Mouse (Mus musculus): ENCODE measurements around the gene Otub2. TPM values are rescaled to one million over a fixed set of nuclear protein-coding genes. Genes with fewer than 3 reads are reported as not detected.

Gene Otub2
- total RNA-seq, 1 experiment from 2014 or later: 3.7 TPM

DNA sequence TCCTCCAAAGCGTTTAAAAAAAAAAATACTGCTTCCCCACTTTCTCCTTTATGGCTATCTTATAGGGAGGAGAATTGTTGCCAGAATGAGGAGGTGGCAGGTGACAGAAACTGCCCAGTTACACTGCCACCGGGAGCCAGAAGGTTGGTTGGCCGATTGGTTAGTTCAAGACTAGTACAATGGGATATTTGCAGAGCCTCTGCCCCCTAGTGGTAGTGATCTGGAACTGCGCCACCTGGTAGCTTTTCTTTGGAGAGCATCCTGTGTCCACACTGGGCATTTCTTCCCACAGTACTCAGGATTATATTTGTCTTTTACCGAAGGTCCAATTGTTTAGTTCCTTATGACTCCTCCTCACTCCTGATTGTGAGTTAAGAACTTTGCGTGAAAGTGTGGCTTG lies 16.8 kb upstream of the Otub2 start:
- DNase-seq: peak; percentile 76

DNA sequence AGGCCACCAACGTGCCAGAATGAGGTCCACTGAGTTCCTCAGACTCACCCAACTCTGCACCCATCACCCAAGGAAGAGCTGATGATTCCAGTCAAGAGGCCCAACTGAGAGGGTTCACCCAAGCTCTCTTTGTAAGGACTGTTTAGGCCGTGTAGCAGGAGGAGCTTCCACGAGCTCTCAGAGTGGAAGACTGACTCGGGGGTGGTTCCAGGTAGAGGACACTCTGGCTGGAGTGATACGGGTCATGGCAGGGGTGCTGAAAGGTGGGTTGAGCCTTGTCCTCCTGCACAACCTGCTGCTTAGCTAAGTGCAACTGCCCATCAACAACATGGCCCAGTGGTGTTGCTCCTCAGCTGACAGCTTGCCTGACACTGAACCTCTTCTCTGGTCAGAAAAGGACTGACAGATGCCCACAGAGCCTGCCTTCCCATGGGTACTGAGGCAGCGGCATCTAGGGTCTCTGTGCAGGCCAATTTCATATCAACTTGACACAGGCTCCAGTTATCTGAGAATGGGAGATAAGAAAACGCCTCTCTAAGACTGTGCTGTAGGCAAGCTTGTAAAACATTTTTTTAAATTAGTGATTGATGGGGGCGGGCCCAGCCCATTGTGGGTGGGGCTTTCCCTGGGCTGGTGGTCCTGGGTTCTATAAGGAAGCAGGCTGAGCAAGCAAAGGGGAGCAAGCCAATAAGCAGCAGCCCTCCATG lies 14.8 kb upstream of the Otub2 start:
- DNase-seq: no peak

DNA sequence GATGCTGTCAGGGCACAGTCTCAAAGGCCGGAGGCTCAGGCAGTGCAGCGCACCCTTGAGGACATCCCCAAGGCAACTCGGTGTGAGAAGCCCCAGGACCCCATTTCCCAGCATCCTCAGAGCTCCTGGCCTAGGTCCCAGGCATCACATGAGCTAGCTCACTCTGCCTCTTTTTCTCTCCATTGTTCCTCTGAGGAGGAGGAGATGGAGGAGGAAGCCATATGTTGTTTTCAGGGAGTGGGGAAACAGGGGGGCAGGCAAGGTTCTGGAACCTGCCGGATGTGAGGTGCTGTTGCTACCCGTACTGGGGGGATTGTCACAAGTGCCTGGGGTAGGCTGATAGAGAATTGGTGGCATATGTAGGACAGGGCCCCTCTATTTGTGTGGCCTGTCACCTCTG lies 12.4 kb upstream of the Otub2 start:
- DNase-seq: no peak

DNA sequence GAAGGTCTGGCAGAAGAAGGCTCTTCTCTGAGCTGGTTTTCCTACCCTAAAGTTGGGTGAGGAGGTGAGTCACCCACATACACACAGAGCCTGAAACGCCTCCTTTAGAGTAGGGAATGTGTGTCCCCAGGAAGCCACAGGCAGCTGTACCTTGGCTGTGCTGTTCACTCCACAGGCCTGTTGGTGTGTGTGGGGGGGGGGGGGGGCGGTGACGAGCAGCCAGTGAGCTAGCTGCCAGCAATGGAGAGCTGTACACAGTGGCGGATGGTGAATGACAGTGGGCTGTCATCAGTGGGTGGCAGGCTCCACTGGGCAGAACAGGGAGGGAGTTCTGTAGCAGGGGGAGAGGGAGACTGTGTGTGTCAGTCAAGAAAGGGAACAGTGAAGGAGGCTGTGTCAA lies 11.7 kb upstream of the Otub2 start:
- DNase-seq: no peak

DNA sequence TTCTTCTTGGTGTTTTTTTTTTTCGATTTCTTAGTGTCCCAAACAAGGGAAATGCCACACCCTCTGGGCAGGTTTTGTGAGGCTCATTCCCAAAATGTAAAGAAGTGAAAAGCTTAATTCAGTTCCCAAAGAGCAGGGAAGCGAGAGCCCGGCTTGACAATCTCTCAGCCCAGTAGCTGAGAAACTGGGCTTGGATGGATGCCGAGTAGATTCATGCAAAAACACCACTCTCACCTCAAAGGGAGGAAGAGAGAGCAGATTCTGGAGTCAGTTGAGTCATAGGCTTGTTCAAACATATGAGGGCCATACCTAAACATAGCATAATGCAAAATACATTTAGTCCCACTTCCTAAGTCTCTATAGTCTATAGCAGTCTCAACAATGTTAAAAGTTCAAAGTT lies 8.3 kb upstream of the Otub2 start:
- DNase-seq: no peak

DNA sequence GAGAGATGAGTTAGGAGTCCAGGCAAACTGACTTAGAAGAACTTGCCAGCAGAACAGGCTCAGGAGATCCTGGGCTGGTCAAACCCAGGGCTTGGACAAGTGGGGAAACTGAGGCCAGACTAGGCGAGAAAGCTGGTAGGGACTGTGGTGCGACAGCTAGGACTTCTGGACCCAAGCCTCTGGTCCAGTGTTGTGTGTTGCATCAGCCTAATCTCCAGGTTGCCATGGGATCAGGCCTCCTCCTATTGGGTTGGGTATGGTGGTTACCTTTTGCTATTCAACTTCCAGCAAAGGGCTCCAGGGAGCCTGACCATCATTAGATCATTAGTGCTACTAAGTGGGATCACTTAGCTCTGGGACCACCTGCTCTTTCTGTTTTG lies 856 bp downstream of the Otub2 start:
- no peak for DNase-seq

DNA sequence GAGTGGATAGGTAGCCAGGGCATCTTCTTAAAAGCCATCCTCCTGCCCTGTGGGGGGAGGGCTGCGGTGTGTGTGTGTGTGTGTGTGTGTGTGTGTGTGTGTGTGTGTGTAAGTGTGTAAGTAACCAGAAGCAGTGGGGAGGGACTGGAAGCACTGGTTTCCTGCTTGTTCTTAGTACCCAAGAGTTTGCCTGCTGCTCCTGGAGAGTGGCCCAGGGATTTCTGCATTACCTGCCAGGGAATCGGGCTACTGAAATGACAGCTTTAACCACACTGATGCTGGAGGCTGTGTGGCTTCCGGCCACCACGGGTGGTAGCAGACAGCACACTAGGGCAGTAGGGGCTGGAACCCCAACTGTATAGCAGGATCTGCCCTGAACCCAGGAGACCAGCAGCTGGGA lies 1.5 kb downstream of the Otub2 start:
- no peak for DNase-seq

DNA sequence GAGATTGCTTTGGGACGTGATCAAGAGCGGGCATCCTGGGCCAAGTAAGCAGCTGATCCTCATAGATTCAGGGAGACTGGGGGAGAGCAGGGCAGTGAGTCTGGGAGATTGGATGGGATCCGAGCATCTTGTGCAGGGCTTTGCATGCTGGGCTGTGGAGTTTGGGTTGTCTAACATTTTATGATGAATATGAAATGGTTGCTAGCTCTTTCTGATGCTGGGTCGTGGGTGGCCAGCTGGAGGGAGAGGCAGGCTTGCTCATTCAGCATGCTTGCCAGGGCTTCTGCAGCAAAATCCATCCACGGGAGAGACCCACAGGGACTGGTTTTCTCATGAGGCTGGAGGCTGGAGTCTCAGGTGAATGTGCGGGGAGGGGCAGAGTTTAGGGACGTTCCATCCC lies 2.6 kb downstream of the Otub2 start:
- DNase-seq: no peak

DNA sequence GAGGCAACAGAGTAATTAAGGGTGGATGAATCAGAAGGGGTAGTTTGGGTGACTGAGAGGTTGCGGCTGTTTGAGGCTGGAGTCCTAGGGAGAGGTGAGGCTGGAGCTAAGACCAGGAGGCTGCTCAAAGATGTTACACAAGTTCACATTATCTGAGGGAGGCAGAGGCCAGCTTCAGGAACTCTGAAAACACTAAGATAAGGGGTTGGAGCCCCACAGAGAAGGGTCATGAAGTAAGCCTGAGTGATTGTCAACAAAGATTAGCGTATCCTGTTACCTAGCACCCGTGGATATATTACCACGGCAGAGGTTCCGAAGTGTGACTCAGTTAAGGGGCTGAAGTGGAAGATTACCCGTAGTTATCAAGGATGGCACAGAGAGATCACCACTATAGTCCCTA lies 5.0 kb downstream of the Otub2 start:
- no peak for DNase-seq

DNA sequence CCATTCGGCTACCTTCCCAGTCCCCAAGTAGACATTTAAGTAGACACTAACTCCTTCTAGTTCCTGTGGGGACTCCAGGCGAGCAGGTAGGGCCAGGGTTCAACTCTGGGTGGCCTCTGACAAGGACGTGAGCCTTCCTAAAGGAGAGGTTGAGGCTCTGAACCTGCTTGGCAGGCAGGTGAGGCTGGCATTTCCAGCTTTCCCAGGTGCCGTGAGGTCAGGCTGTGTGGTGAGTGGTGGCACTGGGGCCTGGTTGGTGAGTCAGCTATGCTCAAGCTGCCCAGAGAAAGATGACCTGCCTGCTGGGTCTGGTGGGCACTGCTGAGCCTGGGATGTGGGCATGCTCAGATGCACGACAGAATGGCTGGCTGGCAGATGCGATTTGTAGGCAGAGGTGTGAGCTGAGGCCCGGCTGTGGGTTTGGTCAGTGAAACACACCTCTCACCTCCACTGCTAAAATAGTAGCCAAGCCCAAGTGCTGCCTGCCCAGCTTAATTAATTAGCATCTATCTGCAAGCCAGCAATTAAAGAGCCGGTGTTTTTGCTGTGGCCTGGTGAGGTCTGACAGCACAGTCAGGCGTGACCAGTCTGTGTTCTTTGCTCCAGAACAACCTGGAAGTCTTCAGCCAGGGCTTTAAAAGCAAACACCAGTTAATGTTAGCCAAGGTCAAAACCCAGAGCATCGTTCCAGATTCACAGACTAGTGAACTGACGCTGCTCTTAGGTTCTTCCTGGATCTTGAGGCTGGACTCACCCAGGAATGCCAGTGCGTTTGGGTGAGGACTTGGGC lies 7.2 kb downstream of the Otub2 start:
- no peak for DNase-seq

DNA sequence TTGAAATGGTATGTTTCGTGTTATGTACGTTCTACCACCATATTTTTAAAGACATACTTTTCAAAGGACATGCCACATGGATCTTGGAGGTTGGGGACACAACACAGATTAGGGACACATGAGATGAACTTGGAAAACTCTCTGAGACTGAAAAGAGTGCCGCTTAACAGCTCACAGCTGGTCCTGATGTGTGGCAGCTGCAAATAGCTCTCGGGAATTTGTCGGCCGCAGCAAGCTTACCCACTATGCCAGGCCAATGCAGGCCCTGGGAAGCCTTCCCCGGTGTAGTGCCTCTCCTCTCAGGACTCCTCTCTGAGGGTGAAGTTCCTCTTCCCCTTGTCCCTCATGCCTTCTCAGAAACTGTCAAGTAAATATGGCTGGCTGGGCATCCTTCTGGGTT lies 8.3 kb downstream of the Otub2 start:
- DNase-seq: no peak

DNA sequence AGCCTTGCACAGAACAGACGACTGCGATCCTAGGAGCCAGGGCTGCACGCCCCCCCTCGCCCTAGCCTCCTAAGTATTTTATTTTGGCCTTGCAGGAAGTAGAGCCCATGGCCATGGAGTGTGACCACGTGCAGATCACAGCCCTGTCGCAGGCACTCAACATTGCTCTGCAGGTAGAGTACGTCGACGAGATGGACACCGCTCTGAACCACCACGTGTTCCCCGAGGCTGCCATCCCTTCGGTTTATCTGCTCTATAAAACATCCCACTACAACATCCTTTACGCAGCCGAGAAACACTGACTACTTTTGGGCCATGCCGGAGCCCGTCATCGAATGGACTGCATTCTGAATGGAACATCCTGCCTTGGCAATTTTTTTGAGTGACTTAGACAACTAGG lies 15.6 kb downstream of the Otub2 start:
- DNase-seq: no peak

DNA sequence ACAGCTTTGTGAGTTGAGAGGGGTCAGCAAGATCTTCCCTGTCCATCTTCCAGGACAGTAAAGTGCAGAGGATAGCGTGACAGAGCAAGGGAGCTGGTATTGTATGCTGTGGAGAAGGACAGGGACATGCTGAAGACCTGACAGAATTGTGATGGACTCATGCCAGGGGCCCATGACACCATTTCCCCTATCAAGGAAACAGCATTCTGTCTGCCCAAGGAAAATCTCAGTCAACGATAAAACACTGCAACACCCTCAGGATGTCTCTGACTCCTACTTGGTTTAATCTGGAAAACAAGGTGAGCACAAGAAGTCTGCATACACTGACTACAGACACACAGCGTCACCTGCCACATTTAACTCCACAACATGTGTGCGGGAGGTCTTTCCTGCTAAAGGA lies 19.2 kb downstream of the Otub2 start, which contains the start of gene 9330161L09Rik:
TSS of gene 9330161L09Rik (minus strand) at position 101 of the 400 bp plus-strand sequence.
- DNase-seq: peak; percentile 2

DNA sequence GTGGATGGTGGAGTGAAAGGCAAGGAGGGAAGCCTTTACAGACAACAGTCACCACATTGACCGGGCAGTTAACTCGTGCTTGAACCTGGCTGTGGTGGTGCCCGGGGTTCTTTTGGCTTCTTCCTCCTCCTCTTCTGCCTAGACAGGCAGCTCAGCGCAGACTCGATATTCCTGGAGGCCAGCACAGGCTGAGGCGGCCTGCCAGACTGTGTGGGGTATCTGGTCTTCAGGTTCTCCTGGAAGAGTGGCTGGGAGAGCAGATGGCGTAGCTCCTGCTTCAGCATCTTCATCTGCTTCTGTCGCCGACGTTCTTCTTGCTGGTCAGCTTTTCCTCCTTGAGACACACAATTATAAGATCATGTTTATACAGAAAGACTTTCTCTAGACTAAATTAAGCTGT lies 19.7 kb downstream of the Otub2 start:
- DNase-seq: peak; percentile 2

DNA sequence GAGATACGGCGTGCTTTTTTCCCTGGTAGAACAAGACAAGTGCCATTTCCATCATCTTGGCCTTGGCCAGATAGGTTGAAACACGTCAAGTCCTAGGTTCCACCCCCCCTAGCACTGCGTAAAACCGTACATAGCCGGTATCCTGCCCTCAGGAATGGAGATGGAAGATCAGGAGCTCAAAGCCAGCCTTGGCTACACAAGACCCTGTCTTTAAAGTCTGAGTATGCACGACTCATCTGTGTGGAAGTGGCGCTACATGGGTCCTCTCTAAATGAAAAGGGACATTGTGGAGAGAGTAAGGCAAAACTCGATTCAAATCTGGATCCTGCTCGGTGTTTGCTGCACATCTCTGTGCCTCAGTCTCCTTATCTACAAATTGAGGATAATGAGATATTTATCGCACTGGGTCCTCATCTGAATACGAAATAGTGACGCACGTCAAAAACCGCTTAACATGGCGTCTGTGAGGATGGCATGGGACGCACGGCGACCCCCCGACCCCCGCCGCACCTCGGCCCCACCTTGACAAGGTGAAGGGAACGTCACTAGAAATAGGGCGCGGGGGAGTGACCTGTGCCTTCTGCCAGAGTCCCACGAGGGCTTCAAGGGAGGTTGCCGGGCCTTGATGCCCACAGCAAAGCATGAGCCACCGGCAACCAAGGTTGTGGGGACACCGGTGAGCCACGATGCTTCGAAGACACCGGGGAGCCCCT lies 36.7 kb downstream of the Otub2 start:
- peak; percentile 6 for DNase-seq

DNA sequence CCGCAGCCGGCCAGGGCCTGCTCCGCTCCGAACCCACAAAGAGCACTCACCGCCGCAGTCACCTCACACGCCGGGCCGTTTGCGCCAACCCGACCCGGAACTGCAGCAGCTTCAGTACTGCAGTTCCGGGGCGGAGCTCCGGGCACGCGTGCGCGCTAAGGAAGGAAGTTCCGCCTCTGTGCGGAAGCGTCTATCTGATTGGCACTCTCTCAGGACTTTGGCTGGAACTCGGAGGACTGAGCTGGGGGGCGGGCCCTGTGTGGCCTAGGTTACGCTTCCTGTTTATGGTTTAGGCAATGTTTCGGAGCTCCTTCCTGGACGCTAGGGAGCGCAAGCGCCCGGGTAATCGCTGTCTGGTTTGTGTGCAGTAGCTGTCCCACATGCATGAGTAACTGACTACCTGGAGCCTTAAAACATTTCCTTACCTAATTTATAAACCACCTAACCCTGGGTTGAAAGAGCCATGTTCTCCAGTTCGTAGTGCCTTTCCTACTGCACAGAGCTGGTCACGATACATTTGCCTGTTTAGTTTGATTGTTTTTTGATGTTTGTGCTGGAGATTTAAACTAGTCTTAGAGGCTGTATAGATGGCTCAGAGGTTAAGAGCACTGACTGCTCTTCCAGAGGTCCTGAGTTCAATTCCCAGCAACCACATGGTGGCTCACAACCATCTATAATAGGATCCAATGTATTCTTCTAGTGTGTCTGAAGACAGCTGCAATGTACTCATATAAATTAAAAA lies 37.4 kb downstream of the Otub2 start, which contains the start of gene Ddx24:
TSS of gene Ddx24 (minus strand) at position 102 of the 742 bp plus-strand sequence.
- peak; percentile 98 for DNase-seq

DNA sequence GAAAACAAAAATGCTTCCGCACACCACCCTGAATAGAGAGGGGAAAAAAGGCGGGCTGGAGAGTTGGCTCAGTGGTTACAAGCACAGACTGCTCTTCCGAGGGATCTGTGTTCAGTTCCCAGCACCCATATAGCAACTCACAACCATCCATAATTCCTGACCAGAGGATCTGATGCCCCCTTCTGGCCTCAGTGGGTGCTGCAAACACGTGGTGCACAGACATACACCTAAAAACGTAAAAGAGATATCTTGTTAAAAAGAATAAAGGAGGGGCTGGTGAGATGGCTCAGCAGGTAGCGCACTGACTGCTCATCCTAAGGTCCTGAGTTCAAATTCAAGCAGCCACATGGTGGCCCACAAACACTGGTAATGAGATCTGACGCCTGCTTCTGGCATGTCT lies 38.2 kb downstream of the Otub2 start:
- DNase-seq: peak; percentile 3

DNA sequence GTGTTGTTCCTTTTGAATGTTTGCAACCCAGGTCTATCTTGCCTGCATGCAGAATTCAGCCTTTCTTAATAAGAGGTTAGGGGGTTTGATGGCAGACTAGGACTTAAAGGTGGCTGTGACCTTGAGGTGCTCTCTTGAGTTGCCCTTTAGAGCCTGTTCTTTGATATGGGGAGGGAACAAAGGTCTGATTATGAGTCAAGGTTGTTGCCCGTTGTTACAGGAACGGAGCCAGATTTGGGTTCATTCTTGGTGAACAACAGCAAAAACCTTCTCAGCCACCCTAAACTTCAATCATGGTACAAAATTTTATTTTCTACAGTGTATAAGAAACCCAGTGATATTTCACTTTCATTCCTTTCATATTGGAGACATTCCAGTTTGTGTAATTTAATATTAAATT lies 44.9 kb downstream of the Otub2 start:
- DNase-seq: peak; percentile 80

DNA sequence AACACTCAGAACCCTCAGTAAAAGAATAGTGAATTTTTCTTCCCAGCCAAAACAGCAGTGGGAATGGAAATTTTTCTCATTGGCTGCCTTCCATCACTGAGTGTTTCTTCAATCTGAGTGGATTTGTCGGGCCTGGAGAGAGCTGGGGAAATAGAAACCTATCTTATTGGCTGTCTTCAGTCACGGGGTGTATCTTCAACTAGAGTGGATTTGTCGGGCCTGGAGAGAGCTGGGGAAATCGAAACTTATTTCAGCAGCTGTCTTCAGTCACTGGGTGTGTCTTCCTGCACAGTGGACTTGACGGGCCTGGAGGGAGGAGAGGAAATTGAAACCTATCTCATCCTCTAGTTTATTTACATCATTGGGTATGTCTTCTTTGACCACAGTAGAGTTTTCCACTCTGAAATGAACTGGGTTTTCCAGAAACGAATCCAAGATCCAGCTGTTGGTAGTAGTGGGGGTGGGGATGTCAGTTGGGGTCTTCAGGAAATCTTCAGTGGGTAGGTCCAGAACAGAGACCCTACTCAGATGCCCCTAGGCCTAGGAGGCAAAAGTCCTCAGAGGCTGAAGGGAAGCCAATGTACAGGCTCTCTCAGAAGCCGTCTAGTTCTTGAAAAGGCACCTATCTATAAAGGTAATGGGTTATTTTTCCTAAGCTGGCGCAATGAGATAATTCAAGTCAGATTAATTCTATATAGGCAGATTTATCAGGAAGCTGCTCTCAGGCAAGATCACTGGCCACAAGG lies 45.7 kb downstream of the Otub2 start, which contains the start of gene Ifi27:
TSS of gene Ifi27 (plus strand) at position 226 of the 746 bp plus-strand sequence.
- DNase-seq: peak; percentile 88

DNA sequence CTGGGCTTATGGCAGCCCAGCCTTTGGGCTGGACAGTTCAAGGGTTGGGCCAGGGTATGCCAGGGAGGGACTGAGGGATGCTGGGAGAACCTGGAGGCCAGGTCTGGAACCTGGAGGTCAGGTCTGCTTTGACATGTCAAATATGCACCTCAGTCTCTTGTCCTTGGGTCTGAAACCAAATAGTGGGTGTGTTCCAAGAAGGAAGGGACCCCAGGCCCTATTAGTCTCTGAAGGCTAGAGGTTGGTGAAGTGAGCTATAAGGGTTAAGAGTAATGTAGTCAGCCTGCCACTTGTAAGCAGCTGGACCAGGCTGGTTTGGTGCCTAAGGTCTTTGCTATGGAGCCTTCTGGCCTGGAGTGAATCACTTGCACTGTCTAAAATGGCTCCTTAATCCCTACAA lies 46.4 kb downstream of the Otub2 start:
- DNase-seq: no peak

DNA sequence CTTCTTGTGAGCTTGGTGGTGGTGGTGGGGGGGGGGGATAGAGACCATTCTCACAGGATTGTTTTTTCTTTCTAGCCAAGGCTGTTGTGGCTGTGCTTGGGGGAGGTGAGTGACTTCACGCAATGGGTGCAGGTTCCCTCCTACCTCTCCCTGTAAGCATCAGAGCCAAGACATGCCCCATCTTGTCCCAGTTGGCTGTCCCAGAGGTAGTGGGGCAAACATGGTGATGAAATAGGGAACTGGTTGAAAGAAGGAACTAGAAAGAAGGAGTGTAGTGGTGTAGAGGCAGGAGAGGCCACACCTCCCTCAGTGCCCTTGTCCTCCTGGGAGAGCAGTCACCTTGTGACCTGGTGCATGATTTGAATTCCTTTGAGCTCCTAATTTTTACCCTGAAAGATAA lies 49.1 kb downstream of the Otub2 start:
- DNase-seq: peak; percentile 54

DNA sequence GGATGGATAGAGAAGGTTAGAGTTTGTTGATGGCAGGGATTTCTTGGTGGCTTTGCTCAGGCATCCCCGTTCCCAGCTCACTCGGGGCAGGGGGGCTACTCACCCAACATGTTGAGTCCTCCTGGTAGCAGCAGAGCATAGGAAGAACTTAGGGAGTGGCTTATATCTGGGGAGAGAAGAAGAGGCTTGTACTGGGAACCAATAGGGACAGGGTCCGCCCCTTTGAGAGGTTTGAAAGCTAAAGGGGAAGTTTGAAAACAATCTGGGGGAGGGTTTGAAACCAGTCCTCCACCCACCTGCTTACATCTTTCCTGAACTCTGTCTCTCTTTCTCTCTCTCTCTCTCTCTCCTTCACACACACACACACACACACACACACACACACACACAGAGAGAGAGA lies 55.0 kb downstream of the Otub2 start, which contains the start of gene Ifi27l2a:
TSS of gene Ifi27l2a (minus strand) at position 157 of the 400 bp plus-strand sequence.
- peak; percentile 14 for DNase-seq

All from adrenal gland, postnatal 14 days (tissue).